ENCODE assay signal across 29 mouse cellular contexts in the genomic region with DNA sequence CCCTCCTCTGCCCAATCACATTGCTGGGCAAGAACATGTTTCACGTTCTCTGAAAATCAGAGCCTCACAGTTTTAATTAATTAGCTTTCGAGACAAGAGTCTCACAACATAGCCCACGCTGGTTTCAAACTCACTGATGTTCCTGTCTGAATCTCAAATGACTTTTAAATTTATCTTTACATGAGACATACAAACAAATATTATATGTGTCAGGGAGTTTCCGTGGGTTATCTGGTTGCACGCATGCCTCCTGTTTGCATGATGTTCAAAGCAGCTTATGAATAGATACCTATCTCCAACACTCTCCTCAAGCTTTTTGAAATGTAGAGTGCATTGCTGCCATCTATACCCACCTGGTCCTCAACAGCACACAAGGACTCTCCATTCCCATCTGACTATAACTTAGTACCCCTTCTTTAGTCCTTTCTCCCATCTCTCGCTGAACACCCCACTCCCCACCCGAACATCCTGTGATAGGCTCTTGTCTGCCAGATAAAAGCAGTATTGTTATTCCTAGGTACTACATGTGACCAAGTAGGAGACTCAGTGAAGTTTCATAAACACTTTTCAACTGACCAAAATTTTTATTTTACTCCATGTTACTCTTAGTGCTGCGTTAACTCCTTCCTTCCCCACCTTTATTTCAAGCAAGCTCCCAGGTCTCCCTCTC. TPM values are rescaled to one million over a fixed set of nuclear protein-coding genes. Genes with fewer than 3 reads are reported as not detected.
DNase-seq lines count a peak whose midpoint lies in the region; ATAC-seq and TF ChIP-seq lines count a peak whose summit lies in the region.
"Had no signal": no experiment of that assay in that cellular context is flagged by ENCODE, and none has a peak within 500 bp of the region (broad histone marks: within the 10 kb centered on the region; RNA-seq: fewer than 3 reads in every experiment).

No protein-coding gene starts in this region.

- H3K4me3 ChIP-seq in midbrain, postnatal 0 days (ENCODE audit: low read depth, low read length) = no peak overlapping the region
- no peak overlapping the region for H3K4me3 ChIP-seq in kidney, embryonic 16.5 days (ENCODE audit: low read length)
- H3K4me3 ChIP-seq: forebrain, embryonic 10.5 days; forebrain, embryonic 13.5 days; heart, embryonic 10.5 days; heart, embryonic 13.5 days; intestine, embryonic 15.5 days had no signal

- no peaks in the 10 kb centered on the region for H3K36me3 ChIP-seq in midbrain, postnatal 0 days (ENCODE audit: insufficient read depth, low read length)
- no peaks in the 10 kb centered on the region for H3K36me3 ChIP-seq in kidney, embryonic 16.5 days (ENCODE audit: insufficient read depth, low read length)
- H3K36me3 ChIP-seq: forebrain, embryonic 10.5 days; G1E; heart, embryonic 10.5 days; heart, embryonic 13.5 days; intestine, embryonic 15.5 days had no signal

- peak; percentile 52 for DNase-seq in CD4-positive helper T cell, adult 2 months (ENCODE audit: low read depth, low spot score)
- peak; percentile 60 for DNase-seq in induced T-regulatory cell, adult 2 months (ENCODE audit: low read depth)
- no peak for DNase-seq in midbrain, postnatal 0 days (ENCODE audit: low spot score)
- no peak for DNase-seq in thymus, postnatal 10 days (ENCODE audit: low spot score in 2 of 2)
- DNase-seq: adrenal gland, adult 8-10 months; adrenal gland, postnatal 25 days; B cell, adult 2 months; cerebellum, adult 11-12 months; cerebellum, adult 8-10 months; cerebellum, postnatal 14 days; gastrocnemius, postnatal 10 days; gastrocnemius, postnatal 36 days; heart, adult 18-20 months; heart, postnatal 14 days; heart, postnatal 4 days; kidney, adult 11 months had no signal

- WGBS in midbrain, postnatal 0 days = 91% methylated on average over 8 of the region's 8 CpGs
- 91% methylated on average over 8 of the region's 8 CpGs for WGBS in kidney, embryonic 16.5 days

- H3K27ac ChIP-seq in midbrain, postnatal 0 days (ENCODE audit: low read depth, low read length) = no peak overlapping the region
- no peak overlapping the region for H3K27ac ChIP-seq in kidney, embryonic 16.5 days (ENCODE audit: low read length)
- H3K27ac ChIP-seq: forebrain, embryonic 10.5 days; forebrain, embryonic 13.5 days; heart, embryonic 10.5 days; heart, embryonic 13.5 days; hindbrain, embryonic 14.5 days; hindbrain, postnatal 0 days; intestine, embryonic 15.5 days had no signal

- no peaks in the 10 kb centered on the region for H3K27me3 ChIP-seq in midbrain, postnatal 0 days (ENCODE audit: insufficient read depth, low read length)
- no peaks in the 10 kb centered on the region for H3K27me3 ChIP-seq in kidney, embryonic 16.5 days (ENCODE audit: insufficient read depth, low read length)
- H3K27me3 ChIP-seq: CH12.LX; forebrain, embryonic 13.5 days; heart, embryonic 13.5 days; intestine, embryonic 15.5 days; Patski had no signal

- H3K9ac ChIP-seq in midbrain, postnatal 0 days (replicated peaks; ENCODE audit: low read length, poor library complexity, severe bottlenecking) = no peak overlapping the region
- H3K9ac ChIP-seq in kidney, embryonic 16.5 days (replicated peaks; ENCODE audit: low read length) = no peak overlapping the region
- H3K9ac ChIP-seq: forebrain, embryonic 13.5 days; heart, embryonic 13.5 days; hindbrain, embryonic 14.5 days; intestine, embryonic 15.5 days had no signal

- peak; percentile 81 for ATAC-seq in CD4-positive, CD25-positive, alpha-beta regulatory T cell, adult 4 months
- ATAC-seq in midbrain, postnatal 0 days (ENCODE audit: low FRiP score) = no peak
- no peak for ATAC-seq in kidney, embryonic 16.5 days (ENCODE audit: low FRiP score, low TSS enrichment)
- ATAC-seq: forebrain, embryonic 13.5 days; forebrain, embryonic 16.5 days; hindbrain, postnatal 0 days; intestine, embryonic 15.5 days had no signal

- no peaks in the 10 kb centered on the region for H3K4me1 ChIP-seq in midbrain, postnatal 0 days (ENCODE audit: insufficient read depth, low read length)
- H3K4me1 ChIP-seq in kidney, embryonic 16.5 days (ENCODE audit: insufficient read depth, low read length) = no peaks in the 10 kb centered on the region
- H3K4me1 ChIP-seq: forebrain, embryonic 10.5 days; forebrain, embryonic 13.5 days; heart, embryonic 10.5 days; heart, embryonic 13.5 days; intestine, embryonic 15.5 days had no signal

- H3K4me2 ChIP-seq in midbrain, postnatal 0 days (ENCODE audit: low read depth, low read length, poor library complexity, severe bottlenecking) = no peak overlapping the region
- H3K4me2 ChIP-seq in kidney, embryonic 16.5 days (replicated peaks; ENCODE audit: low read depth, low read length) = no peak overlapping the region
- H3K4me2 ChIP-seq: forebrain, embryonic 13.5 days; heart, embryonic 13.5 days; hindbrain, embryonic 14.5 days; intestine, embryonic 15.5 days had no signal

- no peak for TF ChIP-seq CTCF in midbrain, postnatal 0 days (IDR thresholded peaks at IDR 0.05)

- no peaks in the 10 kb centered on the region for H3K9me3 ChIP-seq in midbrain, postnatal 0 days (ENCODE audit: low read length)
- no peaks in the 10 kb centered on the region for H3K9me3 ChIP-seq in kidney, embryonic 16.5 days (ENCODE audit: low read length)
- H3K9me3 ChIP-seq: forebrain, embryonic 10.5 days; forebrain, embryonic 13.5 days; G1E; heart, embryonic 10.5 days; heart, embryonic 13.5 days; intestine, embryonic 15.5 days had no signal

RNA-seq across cellular contexts. Expression of gene 4930523C07Rik, which starts 37.1 kb away (rescaled TPM):
- 100 to 1,000 TPM; 212 to 238 TPM for polyA plus RNA-seq in CD4-positive, CD25-positive, alpha-beta regulatory T cell, adult 4 months (2017; shearing (Covaris generic))
- 1.6 and 1.9 TPM in 2 replicates for total RNA-seq in midbrain, postnatal 0 days (2014; rRNA removed)
- polyA plus RNA-seq in midbrain, postnatal 0 days (2015; fragmentation: Nextera tagmentation; extraction: Ambion mirVana) = 2.0 and 2.5 TPM in 2 replicates
- polyA plus RNA-seq in kidney, embryonic 16.5 days (2015; fragmentation: Nextera tagmentation; extraction: Ambion mirVana) = 22.5 and 23.2 TPM in 2 replicates
- polyA plus RNA-seq: G1E had no signal

Comparison
In these comparisons a context has a peak if more than half of its experiments do, and no peak if none do; other contexts are left out.
1. DNase-seq: peak in CD4-positive helper T cell, adult 2 months (single experiment) and induced T-regulatory cell, adult 2 months (single experiment); none in midbrain, postnatal 0 days (single experiment) and thymus, postnatal 10 days (0 of 2).